Mouse (Mus musculus) cerebellum, adult 9-11 months (tissue): ENCODE measurements around the gene Smim20.

ENCODE experiments used
- DNase-seq: peaks from one replicate; pipeline ENCODE4 v3.0.0; 2022

Smim20 gene

GRCm38 (mm10) chr5:53314404-53315167, 47.7 kb downstream of the Smim20 start:
- DNase-seq, result no peak

- no peak for DNase-seq
These were observed 48.9 kb downstream of the Smim20 start for GRCm38 (mm10) chr5:53315829-53316228.

GRCm38 (mm10) chr5:53317396-53317795, 50.5 kb downstream of the Smim20 start:
- no peak for DNase-seq

GRCm38 (mm10) chr5:53317885-53318466, 51.1 kb downstream of the Smim20 start:
- DNase-seq, result no peak

- DNase-seq, result no peak
These were observed 53.4 kb downstream of the Smim20 start for GRCm38 (mm10) chr5:53320331-53320730.

- DNase-seq, result no peak
These were observed 55.0 kb downstream of the Smim20 start for GRCm38 (mm10) chr5:53321901-53322300.

- DNase-seq, result no peak
These were observed 55.6 kb downstream of the Smim20 start for GRCm38 (mm10) chr5:53322471-53322870.

GRCm38 (mm10) chr5:53323121-53323520, 56.2 kb downstream of the Smim20 start:
- no peak for DNase-seq

GRCm38 (mm10) chr5:53324256-53324655, 57.4 kb downstream of the Smim20 start:
- DNase-seq, result no peak

GRCm38 (mm10) chr5:53324791-53325190, 57.9 kb downstream of the Smim20 start:
- no peak for DNase-seq

GRCm38 (mm10) chr5:53326023-53326422, 59.1 kb downstream of the Smim20 start:
- DNase-seq, result peak; percentile 69

- no peak for DNase-seq
These were observed 59.6 kb downstream of the Smim20 start for GRCm38 (mm10) chr5:53326491-53326890.
